Mouse (Mus musculus) kidney, adult 2 months (tissue): ENCODE results near the gene Gpr183.

Experiments
- CTCF ChIP-seq: fragments of 200-500 bp; conservative IDR thresholded peaks from 2 replicates; pipeline ENCODE4 v1.5.1; 2011; ENCODE audit warnings: low read depth, mild to moderate bottlenecking, control low read depth, low read length, moderate library complexity, mixed read lengths; ENCODE audit not compliant: insufficient read depth, insufficient read length
- POLR2A ChIP-seq: fragments of 200-500 bp; IDR thresholded peaks from one replicate; pipeline ENCODE4 v1.6.1; 2011; ENCODE audit warnings: low read depth, low read length, control low read depth

DNA sequence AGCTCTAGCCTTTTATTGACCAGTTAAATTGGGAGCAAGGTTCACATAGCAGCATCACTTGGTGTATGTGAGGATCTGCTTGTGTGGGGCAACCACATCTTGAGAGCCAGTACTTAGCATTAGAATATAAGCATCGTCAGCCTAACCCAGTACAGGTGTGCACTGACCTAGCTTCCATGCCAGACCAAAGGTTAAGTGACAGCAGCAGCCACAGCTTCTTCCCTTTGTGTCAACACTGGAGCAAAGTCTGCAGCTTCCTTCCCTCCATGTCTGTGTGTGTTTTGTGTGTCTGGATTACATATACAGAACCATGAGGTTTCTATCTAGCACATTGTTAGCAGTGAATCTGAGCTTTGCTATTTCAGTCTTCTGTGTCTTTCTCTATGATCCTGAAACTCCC lies 16.5 kb upstream of the Gpr183 start:
- TF ChIP-seq CTCF = no peak
- no peak for TF ChIP-seq POLR2A
